Mouse (Mus musculus): ENCODE data around the gene Zkscan6.

The Zkscan6 gene

GRCm38 (mm10) chr11:65814381-65814780, 7.4 kb downstream of the Zkscan6 start:
- no peak for DNase-seq

GRCm38 (mm10) chr11:65816237-65816636, 9.3 kb downstream of the Zkscan6 start:
- no peak for DNase-seq

GRCm38 (mm10) chr11:65818193-65818592, 11.2 kb downstream of the Zkscan6 start:
- DNase-seq: no peak

GRCm38 (mm10) chr11:65820280-65820679, 13.3 kb downstream of the Zkscan6 start:
- DNase-seq: no peak

- DNase-seq: no peak
Observed at GRCm38 (mm10) chr11:65820877-65821276, 13.9 kb downstream of the Zkscan6 start.

GRCm38 (mm10) chr11:65824556-65824955, 17.6 kb downstream of the Zkscan6 start:
- DNase-seq: no peak

GRCm38 (mm10) chr11:65838999-65839398, 32.0 kb downstream of the Zkscan6 start:
- DNase-seq: peak; percentile 9

- DNase-seq: no peak
Observed at GRCm38 (mm10) chr11:65846446-65846845, 39.5 kb downstream of the Zkscan6 start.

GRCm38 (mm10) chr11:65852066-65852465, 45.1 kb downstream of the Zkscan6 start:
- DNase-seq: no peak

- no peak for DNase-seq
Observed at GRCm38 (mm10) chr11:65861476-65861875, 54.5 kb downstream of the Zkscan6 start.

GRCm38 (mm10) chr11:65877146-65877775, 70.3 kb downstream of the Zkscan6 start:
- DNase-seq: no peak

All from cerebellum, adult 11-12 months (tissue).